In genomic region chr17:8823548-8823947, GRCm38 (mm10) we compare ENCODE assay signal across 33 mouse cellular contexts.
"Had no signal": no experiment of that assay in that cellular context is flagged by ENCODE, and none has a peak within 500 bp of the region (broad histone marks: within the 10 kb centered on the region; RNA-seq: fewer than 3 reads in every experiment).

No protein-coding gene starts in this region.

- H3K36me3 ChIP-seq: heart, embryonic 10.5 days; heart, embryonic 12.5 days; heart, embryonic 13.5 days; heart, embryonic 15.5 days; hindbrain, embryonic 10.5 days; hindbrain, embryonic 12.5 days; hindbrain, embryonic 15.5 days; intestine, embryonic 15.5 days; kidney, embryonic 15.5 days had no signal

- H3K9ac ChIP-seq: heart, embryonic 12.5 days; heart, embryonic 13.5 days; heart, embryonic 15.5 days; hindbrain, embryonic 12.5 days; hindbrain, embryonic 13.5 days; hindbrain, embryonic 14.5 days; hindbrain, embryonic 15.5 days; intestine, embryonic 15.5 days; kidney, embryonic 15.5 days had no signal

- H3K27ac ChIP-seq: heart, embryonic 10.5 days; heart, embryonic 13.5 days; heart, embryonic 15.5 days; hindbrain, embryonic 10.5 days; hindbrain, embryonic 12.5 days; hindbrain, embryonic 13.5 days; hindbrain, embryonic 14.5 days; hindbrain, embryonic 15.5 days; hindbrain, postnatal 0 days; intestine, embryonic 15.5 days; kidney, embryonic 15.5 days; kidney, postnatal 0 days; left cerebral cortex, adult 2 months had no signal

- ATAC-seq: hindbrain, embryonic 16.5 days; hindbrain, postnatal 0 days; inflammation-experienced regulatory T-cells, adult 6 months; intestine, embryonic 15.5 days; intestine, embryonic 16.5 days; intestine, postnatal 0 days had no signal

- H3K4me2 ChIP-seq: heart, embryonic 11.5 days; heart, embryonic 12.5 days; heart, embryonic 13.5 days; heart, embryonic 15.5 days; hindbrain, embryonic 12.5 days; hindbrain, embryonic 13.5 days; hindbrain, embryonic 14.5 days; hindbrain, embryonic 15.5 days; intestine, embryonic 15.5 days; kidney, embryonic 15.5 days had no signal

- H3K4me3 ChIP-seq: heart, embryonic 10.5 days; heart, embryonic 12.5 days; heart, embryonic 13.5 days; heart, embryonic 15.5 days; hindbrain, embryonic 10.5 days; hindbrain, embryonic 12.5 days; hindbrain, embryonic 13.5 days; hindbrain, embryonic 15.5 days; intestine, embryonic 15.5 days; kidney, embryonic 15.5 days; left cerebral cortex, adult 2 months had no signal

- DNase-seq: heart, postnatal 10 days; heart, postnatal 14 days; heart, postnatal 36 days; heart, postnatal 4 days; kidney, adult 11 months; kidney, adult 18-20 months; kidney, adult 2 months; kidney, adult 8-10 months; kidney, adult 9 months; kidney, postnatal 10 days; kidney, postnatal 14 days; kidney, postnatal 25 days; kidney, postnatal 36 days; kidney, postnatal 4 days had no signal

- H3K9me3 ChIP-seq: heart, embryonic 10.5 days; heart, embryonic 12.5 days; heart, embryonic 13.5 days; heart, embryonic 15.5 days; hindbrain, embryonic 10.5 days; hindbrain, embryonic 12.5 days; hindbrain, embryonic 13.5 days; hindbrain, embryonic 15.5 days; intestine, embryonic 15.5 days; kidney, embryonic 15.5 days had no signal

- H3K4me1 ChIP-seq: heart, embryonic 12.5 days; heart, embryonic 15.5 days; hindbrain, embryonic 12.5 days; intestine, embryonic 15.5 days had no signal

- H3K27me3 ChIP-seq: hindbrain, embryonic 12.5 days; hindbrain, embryonic 13.5 days; hindbrain, embryonic 15.5 days; intestine, embryonic 15.5 days; kidney, embryonic 15.5 days had no signal
